Mouse (Mus musculus) MEL (cell line): ENCODE measurements at regions not wholly inside any gene's neighbourhood (a gene's known extent, or its start where the extent isn't known, plus 50 kb on each side); places are given as distances from the start of the nearest gene placed in this dataset.

Experiments
- DNase-seq: peaks from one replicate; pipeline ENCODE4 v3.0.0; 2011; ENCODE audit warnings: low read depth, low spot score
- H3K27ac ChIP-seq: 2 replicates; pipeline ENCODE4 v1.5.1; 2012; ENCODE audit warnings: low read depth, mild to moderate bottlenecking, control low read depth, low read length, moderate library complexity; ENCODE audit not compliant: control insufficient read depth
- H3K27me3 ChIP-seq, 2 experiments: fragments of 150-350 bp in 1 of 2; sonication (generic) in 1 of 2; 2 replicates each; pipeline ENCODE4 v1.6.1; 2012; ENCODE audit warnings: low read length in 2 of 2, mild to moderate bottlenecking in 2 of 2, improper control_type of control experiment in 1 of 2, moderate library complexity in 1 of 2; ENCODE audit not compliant: insufficient read depth in 2 of 2, control insufficient read depth in 1 of 2
- H3K36me3 ChIP-seq, 2 experiments: 2 replicates each; pipeline ENCODE4 v1.6.1; 2012 to 2014; ENCODE audit warnings: low read length in 2 of 2, improper control_type of control experiment in 1 of 2, inconsistent platforms in 1 of 2, mild to moderate bottlenecking in 1 of 2; ENCODE audit not compliant: insufficient read depth in 2 of 2, control insufficient read depth in 1 of 2
- H3K4me1 ChIP-seq, 2 experiments: fragments of 150-350 bp in 1 of 2; sonication (generic) in 1 of 2; 2 replicates each; pipeline ENCODE4 v1.6.1; 2012; ENCODE audit warnings: low read length in 2 of 2, improper control_type of control experiment in 1 of 2, mild to moderate bottlenecking in 1 of 2; ENCODE audit not compliant: insufficient read depth in 2 of 2, control insufficient read depth in 1 of 2
- H3K4me3 ChIP-seq, 2 experiments: fragments of 150-350 bp in 1 of 2; sonication (generic) in 1 of 2; 2 replicates each; pipeline ENCODE4 v1.5.1; 2012; ENCODE audit warnings: low read depth in 2 of 2, low read length in 2 of 2, mild to moderate bottlenecking in 2 of 2, moderate library complexity in 2 of 2, control low read depth in 1 of 2, improper control_type of control experiment in 1 of 2; ENCODE audit not compliant: control insufficient read depth in 1 of 2, insufficient read depth in 1 of 2
- H3K79me2 ChIP-seq: 2 replicates; pipeline ENCODE4 v1.6.1; 2012; ENCODE audit warnings: mild to moderate bottlenecking, low read length, moderate library complexity; ENCODE audit not compliant: control insufficient read depth, poor library complexity, insufficient read depth
- H3K9ac ChIP-seq: 2 replicates; pipeline ENCODE4 v1.6.1; 2012; ENCODE audit warnings: low read depth, mild to moderate bottlenecking, control low read depth, low read length, moderate library complexity; ENCODE audit not compliant: control insufficient read depth, poor library complexity, severe bottlenecking
- H3K9me3 ChIP-seq: fragments of 150-350 bp; sonication (generic); replicated peaks from 2 replicates; pipeline ENCODE4 v1.6.1; 2012; ENCODE audit warnings: mild to moderate bottlenecking, low read length, improper control_type of control experiment, moderate library complexity; ENCODE audit not compliant: insufficient read depth
- BHLHE40 ChIP-seq: IDR thresholded peaks from 2 replicates; pipeline ENCODE4 v1.6.1; 2012; ENCODE audit warnings: low read depth, mild to moderate bottlenecking, inconsistent platforms, low read length, improper control_type of control experiment, borderline replicate concordance
- CHD2 ChIP-seq: IDR thresholded peaks from 2 replicates; pipeline ENCODE4 v1.6.1; 2011; ENCODE audit warnings: low read length, improper control_type of control experiment
- E2F4 ChIP-seq: IDR thresholded peaks from 2 replicates; pipeline ENCODE4 v1.6.1; 2011; ENCODE audit warnings: low read depth, low read length, improper control_type of control experiment, borderline replicate concordance
- ELF1 ChIP-seq: IDR thresholded peaks from 2 replicates; pipeline ENCODE4 v1.6.1; 2014; ENCODE audit warnings: low read depth, mild to moderate bottlenecking, inconsistent platforms, low read length, improper control_type of control experiment, moderate library complexity
- EP300 ChIP-seq, 2 experiments: IDR thresholded peaks; 2 replicates each; pipeline ENCODE4 v1.6.1; 2011; ENCODE audit warnings: improper control_type of control experiment in 2 of 2, low read length in 2 of 2, low read depth in 1 of 2, mild to moderate bottlenecking in 1 of 2
- ETS1 ChIP-seq: IDR thresholded peaks from 2 replicates; pipeline ENCODE4 v1.6.1; 2012; ENCODE audit warnings: low read depth, mild to moderate bottlenecking, inconsistent platforms, low read length, improper control_type of control experiment, moderate library complexity
- GABPA ChIP-seq: IDR thresholded peaks from 2 replicates; pipeline ENCODE4 v1.6.1; 2012; ENCODE audit warnings: low read depth, mild to moderate bottlenecking, inconsistent platforms, low read length, improper control_type of control experiment, moderate library complexity
- HCFC1 ChIP-seq: IDR thresholded peaks from 2 replicates; pipeline ENCODE4 v1.6.1; 2012; ENCODE audit warnings: low read depth, mild to moderate bottlenecking, inconsistent platforms, low read length, improper control_type of control experiment, moderate library complexity
- NELFE ChIP-seq: IDR thresholded peaks from 2 replicates; pipeline ENCODE4 v1.6.1; 2011; ENCODE audit warnings: low read depth, low read length, improper control_type of control experiment
- POLR2A ChIP-seq, 2 experiments: IDR thresholded peaks; 2 replicates each; pipeline ENCODE4 v1.6.1; 2011 to 2012; ENCODE audit warnings: low read length in 2 of 2, mild to moderate bottlenecking in 2 of 2, control low read depth in 1 of 2, improper control_type of control experiment in 1 of 2, low read depth in 1 of 2, moderate library complexity in 1 of 2; ENCODE audit not compliant: control insufficient read depth in 1 of 2, insufficient read depth in 1 of 2, poor library complexity in 1 of 2
- RCOR1 ChIP-seq: IDR thresholded peaks from 2 replicates; pipeline ENCODE4 v1.6.1; 2012; ENCODE audit warnings: low read depth, mild to moderate bottlenecking, inconsistent platforms, low read length, improper control_type of control experiment
- SMC3 ChIP-seq: IDR thresholded peaks from 2 replicates; pipeline ENCODE4 v1.6.1; 2011; ENCODE audit warnings: low read depth, low read length, improper control_type of control experiment
- TAL1 ChIP-seq: IDR thresholded peaks from 2 replicates; pipeline ENCODE4 v1.6.1; 2012; ENCODE audit warnings: mild to moderate bottlenecking, inconsistent platforms, low read length, moderate library complexity, mixed read lengths
- TBP ChIP-seq: IDR thresholded peaks from 2 replicates; pipeline ENCODE4 v1.8.0; 2011; ENCODE audit warnings: low read depth, low read length, improper control_type of control experiment
- USF1 ChIP-seq: IDR thresholded peaks from 2 replicates; pipeline ENCODE4 v1.6.1; 2014; ENCODE audit warnings: low read depth, mild to moderate bottlenecking, inconsistent platforms, low read length, improper control_type of control experiment, moderate library complexity
- ZC3H11A ChIP-seq: IDR thresholded peaks from 2 replicates; pipeline ENCODE4 v1.6.1; 2012; ENCODE audit warnings: low read depth, mild to moderate bottlenecking, inconsistent platforms, low read length, improper control_type of control experiment
- ZNF384 ChIP-seq: IDR thresholded peaks from 2 replicates; pipeline ENCODE4 v1.6.1; 2012; ENCODE audit warnings: low read depth, mild to moderate bottlenecking, inconsistent platforms, low read length, improper control_type of control experiment

GRCm38 (mm10) chr2:64522722-64523121, 424.9 kb upstream of the Fign start:
- Histone ChIP-seq H3K27me3 (no peaks in the 10 kb centered on the region), H3K27ac (no peak overlapping the region), H3K9ac (no peak overlapping the region), H3K4me3 (no peak overlapping the region), H3K36me3 (no peaks in the 10 kb centered on the region), H3K4me1 (no peaks in the 10 kb centered on the region), H3K9me3 (no peaks in the 10 kb centered on the region), H3K79me2 (no peaks in the 10 kb centered on the region)
- TF ChIP-seq CHD2: no peak
- no peak for DNase-seq

- Histone ChIP-seq H3K4me3 (no peak overlapping the region), H3K9me3 (no peaks in the 10 kb centered on the region), H3K27me3 (no peaks in the 10 kb centered on the region), H3K9ac (no peak overlapping the region), H3K36me3 (no peaks in the 10 kb centered on the region), H3K27ac (no peak overlapping the region), H3K79me2 (no peaks in the 10 kb centered on the region), H3K4me1 (no peaks in the 10 kb centered on the region)
- TF ChIP-seq ETS1: no peak
- TF ChIP-seq TBP: no peak
- no peak for TF ChIP-seq E2F4
- no peak for TF ChIP-seq USF1
- no peak for TF ChIP-seq ZC3H11A
- no peak for TF ChIP-seq POLR2A (IDR thresholded peaks at IDR 0.05; ENCODE audit: control insufficient read depth in 1 of 2, insufficient read depth in 1 of 2, low read depth in 1 of 2, low read length in 2 of 2, poor library complexity in 1 of 2)
- DNase-seq: no peak
Observed at GRCm38 (mm10) chr2:64522233-64522632, 424.4 kb upstream of the Fign start.

GRCm38 (mm10) chr2:64495725-64496124, 397.9 kb upstream of the Fign start:
- Histone ChIP-seq H3K9ac (no peak overlapping the region), H3K4me1 (no peaks in the 10 kb centered on the region), H3K79me2 (no peaks in the 10 kb centered on the region), H3K4me3 (no peak overlapping the region), H3K36me3 (no peaks in the 10 kb centered on the region), H3K27me3 (no peaks in the 10 kb centered on the region), H3K9me3 (no peaks in the 10 kb centered on the region), H3K27ac (no peak overlapping the region)
- TF ChIP-seq SMC3 (no peak), RCOR1 (no peak), ZNF384 (no peak), GABPA (no peak), TAL1 (no peak), HCFC1 (no peak), EP300 (IDR thresholded peaks at IDR 0.05; ENCODE audit: low read depth in 1 of 2, low read length in 2 of 2) (no peak), CHD2 (no peak), ELF1 (no peak), NELFE (no peak), BHLHE40 (no peak)
- DNase-seq: no peak
